Mouse (Mus musculus) lung, postnatal 0 days (tissue): ENCODE measurements around the gene Etv3. TPM values are rescaled to one million over a fixed set of nuclear protein-coding genes. Genes with fewer than 3 reads are reported as not detected.

Experiments used
- ATAC-seq: fragments of 200-750 bp; cut with Nextera tagmentation; 2 replicates; pipeline ENCODE4 v1.8.0; 2017; ENCODE audit warnings: moderate library complexity
- DNase-seq: peaks from one replicate; pipeline ENCODE4 v3.0.0-alpha.2; 2016; ENCODE audit warnings: low spot score
- H3K27ac ChIP-seq: fragments of 300-500 bp; sonication (generic); 2 replicates; pipeline ENCODE4 v1.5.1; 2014; ENCODE audit warnings: antibody characterized with exemption, mild to moderate bottlenecking, low read length, mixed read lengths
- H3K27me3 ChIP-seq: fragments of 300-500 bp; sonication (generic); replicated peaks from 2 replicates; pipeline ENCODE4 v1.6.1; 2014; ENCODE audit warnings: low read length, mixed read lengths; ENCODE audit not compliant: insufficient read depth
- H3K36me3 ChIP-seq: fragments of 300-500 bp; sonication (generic); 2 replicates; pipeline ENCODE4 v1.6.1; 2014; ENCODE audit warnings: low read length, mixed read lengths; ENCODE audit not compliant: insufficient read depth
- H3K4me1 ChIP-seq: fragments of 300-500 bp; sonication (generic); 2 replicates; pipeline ENCODE4 v1.6.1; 2014; ENCODE audit warnings: antibody characterized with exemption, low read depth, low read length, mixed read lengths; ENCODE audit not compliant: insufficient read depth
- H3K4me2 ChIP-seq: fragments of 300-500 bp; sonication (generic); replicated peaks from 2 replicates; pipeline ENCODE4 v1.6.1; 2014; ENCODE audit warnings: low read depth, mild to moderate bottlenecking, low read length, moderate library complexity, mixed read lengths
- H3K4me3 ChIP-seq: fragments of 300-500 bp; sonication (generic); 2 replicates; pipeline ENCODE4 v1.5.1; 2014; ENCODE audit warnings: low read depth, low read length
- H3K9ac ChIP-seq: fragments of 300-500 bp; sonication (generic); replicated peaks from 2 replicates; pipeline ENCODE4 v1.6.1; 2014; ENCODE audit warnings: low read depth, mild to moderate bottlenecking
- H3K9me3 ChIP-seq: fragments of 300-500 bp; sonication (generic); 2 replicates; pipeline ENCODE4 v1.6.1; 2016; ENCODE audit warnings: low read length, mixed read lengths
- CTCF ChIP-seq: IDR thresholded peaks from 2 replicates; pipeline ENCODE4 v1.5.1; 2016; ENCODE audit warnings: antibody characterized with exemption, mild to moderate bottlenecking
- EP300 ChIP-seq: IDR thresholded peaks from 2 replicates; pipeline ENCODE4 v1.6.1; 2016; ENCODE audit warnings: antibody characterized with exemption, mild to moderate bottlenecking, control low read depth
- WGBS: fragments of 180-500 bp; shearing (Covaris S2); extraction: QIAGEN DNeasy Blood & Tissue Kit; methylation state at CpG from one replicate; pipeline ENCODE4 v1.1.7; 2014; 5-methylcytosine and 5-hydroxymethylcytosine counted together
- polyA plus RNA-seq: library from polyadenylated mRNA; unstranded; fragments of >200 nt; fragmentation: Nextera tagmentation; extraction: Ambion mirVana; gene quantifications from 2 replicates; pipeline ENCODE4 v1.2.1, GENCODE M21; 2015

Gene Etv3
- polyA plus RNA-seq, 1 experiment from 2014 or later: 13.8 TPM

DNA sequence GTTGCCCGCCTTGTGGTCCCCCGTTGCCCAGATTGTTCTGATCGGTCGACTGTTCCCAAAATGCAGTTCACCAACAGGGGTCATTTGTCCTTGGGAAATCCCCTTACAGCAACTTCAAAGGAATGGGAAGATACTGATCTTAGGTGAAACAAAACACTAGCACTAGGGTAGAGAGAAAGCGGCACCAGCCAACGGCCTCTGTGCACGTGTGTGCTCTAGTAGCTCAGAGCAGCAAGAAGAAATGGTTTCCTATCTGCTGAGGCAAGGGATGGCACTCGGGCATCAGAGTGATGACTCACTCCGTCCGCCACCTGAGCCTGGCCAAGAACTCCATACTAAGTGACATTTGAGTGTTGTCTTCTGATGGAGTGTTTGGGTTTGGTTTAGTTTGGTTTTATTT lies 12.8 kb downstream of the Etv3 start:
- Histone ChIP-seq H3K27me3 (no peaks in the 10 kb centered on the region), H3K36me3 (peaks cover 18% of the 10 kb centered on the region), H3K4me3 (no peak overlapping the region), H3K4me1 (no peaks in the 10 kb centered on the region), H3K9ac (no peak overlapping the region), H3K4me2 (no peak overlapping the region), H3K27ac (no peak overlapping the region), H3K9me3 (no peaks in the 10 kb centered on the region)
- DNase-seq (no peak), ATAC-seq (no peak)
- 72% methylated on average over 10 of the region's 10 CpGs for WGBS
- TF ChIP-seq CTCF (no peak), EP300 (no peak)

GRCm38 (mm10) chr3:87540028-87540675 lies 14.9 kb downstream of the Etv3 start:
- peaks cover 9% of the 10 kb centered on the region for H3K36me3 ChIP-seq
- H3K9me3 ChIP-seq: no peaks in the 10 kb centered on the region
- no peak overlapping the region for H3K9ac ChIP-seq
- no peaks in the 10 kb centered on the region for H3K4me1 ChIP-seq
- no peak for DNase-seq
- no peak overlapping the region for H3K27ac ChIP-seq
- H3K27me3 ChIP-seq: no peaks in the 10 kb centered on the region
- TF ChIP-seq CTCF (no peak), EP300 (no peak)
- no peak overlapping the region for H3K4me2 ChIP-seq
- H3K4me3 ChIP-seq: no peak overlapping the region
- ATAC-seq: no peak
- 71% methylated on average over 11 of the region's 11 CpGs for WGBS

- no peaks in the 10 kb centered on the region for H3K9me3 ChIP-seq
- no peaks in the 10 kb centered on the region for H3K4me1 ChIP-seq
- H3K9ac ChIP-seq: no peak overlapping the region
- H3K4me3 ChIP-seq: no peak overlapping the region
- TF ChIP-seq CTCF: no peak
- no peak for ATAC-seq
- H3K36me3 ChIP-seq: peaks cover 6% of the 10 kb centered on the region
- H3K27me3 ChIP-seq: no peaks in the 10 kb centered on the region
- no peak overlapping the region for H3K27ac ChIP-seq
- no peak for DNase-seq
- no peak overlapping the region for H3K4me2 ChIP-seq
- WGBS: 39% methylated on average over 8 of the region's 8 CpGs
These were observed 15.5 kb downstream of the Etv3 start for GRCm38 (mm10) chr3:87540714-87541113.

DNA sequence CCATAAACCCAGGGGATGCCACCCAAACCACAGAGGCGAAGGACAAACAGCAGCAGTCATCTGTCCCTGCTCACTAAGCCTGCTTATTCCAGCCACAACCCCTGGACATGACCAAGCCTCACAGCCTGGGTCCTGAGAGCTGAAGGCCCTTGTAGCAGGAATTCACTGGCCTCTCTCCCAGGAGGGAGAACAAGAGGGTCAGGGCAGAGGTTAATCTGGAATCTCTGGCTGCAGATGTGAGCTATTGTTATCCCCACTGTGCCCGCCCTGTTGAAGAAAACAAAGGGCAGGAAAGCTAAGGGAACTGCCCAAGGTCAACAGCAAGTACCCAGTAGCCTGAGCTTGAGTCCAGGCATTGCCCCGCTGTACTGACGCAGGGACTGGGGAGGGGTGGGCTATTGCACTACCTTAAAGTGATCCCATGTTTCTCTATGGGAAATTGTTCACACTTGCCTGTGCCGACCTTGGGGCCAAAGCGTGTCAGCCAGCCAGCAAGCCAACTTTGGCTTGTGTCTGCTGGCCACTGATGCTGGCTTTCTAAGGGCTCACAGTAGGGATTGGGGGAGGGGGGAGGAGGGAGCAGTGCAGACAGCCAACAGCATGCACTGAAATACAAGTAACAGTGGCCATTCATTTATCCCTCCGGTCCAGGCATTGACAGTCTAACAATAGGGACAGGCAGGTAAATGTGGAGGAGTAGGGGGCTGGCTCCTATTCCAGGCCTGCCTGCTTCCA lies 17.4 kb downstream of the Etv3 start:
- no peaks in the 10 kb centered on the region for H3K4me1 ChIP-seq
- H3K9ac ChIP-seq: no peak overlapping the region
- WGBS: 66% methylated on average over 7 of the region's 7 CpGs
- H3K4me3 ChIP-seq: no peak overlapping the region
- no peak for DNase-seq
- H3K27me3 ChIP-seq: no peaks in the 10 kb centered on the region
- no peaks in the 10 kb centered on the region for H3K9me3 ChIP-seq
- no peak; the same call in 1 of the 2 replicates for ATAC-seq
- H3K27ac ChIP-seq: no peak overlapping the region
- no peak overlapping the region for H3K4me2 ChIP-seq
- TF ChIP-seq EP300 (no peak), CTCF (no peak)
- no peaks in the 10 kb centered on the region for H3K36me3 ChIP-seq

GRCm38 (mm10) chr3:87545554-87545953 lies 20.3 kb downstream of the Etv3 start:
- H3K4me3 ChIP-seq: no peak overlapping the region
- no peak overlapping the region for H3K4me2 ChIP-seq
- H3K36me3 ChIP-seq: no peaks in the 10 kb centered on the region
- no peak for ATAC-seq
- H3K4me1 ChIP-seq: no peaks in the 10 kb centered on the region
- no peak overlapping the region for H3K27ac ChIP-seq
- WGBS: 85% methylated on average over 3 of the region's 3 CpGs
- DNase-seq: no peak
- no peaks in the 10 kb centered on the region for H3K9me3 ChIP-seq
- TF ChIP-seq CTCF (no peak), EP300 (no peak)
- no peak overlapping the region for H3K9ac ChIP-seq
- no peaks in the 10 kb centered on the region for H3K27me3 ChIP-seq

DNA sequence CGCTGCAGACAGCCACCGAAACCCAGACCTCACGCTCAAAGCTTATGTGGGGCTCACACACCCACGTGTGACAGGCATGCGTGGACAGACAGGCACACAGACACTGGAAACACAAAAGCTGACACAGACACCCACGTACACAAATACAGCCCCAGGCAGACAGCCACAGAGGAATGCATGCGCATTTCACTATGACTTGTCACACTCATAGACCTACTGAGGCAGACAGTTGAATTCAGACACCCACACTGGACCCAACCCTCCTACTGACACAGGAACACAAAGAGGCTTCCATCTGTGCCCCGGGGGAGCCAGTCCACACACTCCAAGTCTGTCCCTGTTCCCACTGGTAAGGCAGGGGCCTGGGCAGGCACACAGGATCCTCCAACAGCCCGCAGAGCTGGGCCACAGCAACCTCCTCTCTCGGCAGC lies 21.1 kb downstream of the Etv3 start:
- Histone ChIP-seq H3K27me3 (no peaks in the 10 kb centered on the region), H3K36me3 (no peaks in the 10 kb centered on the region), H3K27ac (no peak overlapping the region), H3K4me2 (no peak overlapping the region), H3K4me1 (no peaks in the 10 kb centered on the region), H3K9me3 (no peaks in the 10 kb centered on the region), H3K4me3 (no peak overlapping the region), H3K9ac (no peak overlapping the region)
- DNase-seq (no peak), ATAC-seq (no peak)
- WGBS: 76% methylated on average over 10 of the region's 10 CpGs
- no peak for TF ChIP-seq CTCF
- no peak for TF ChIP-seq EP300
